Comparison of ENCODE assay signal across 23 mouse cellular contexts in the genomic region with DNA sequence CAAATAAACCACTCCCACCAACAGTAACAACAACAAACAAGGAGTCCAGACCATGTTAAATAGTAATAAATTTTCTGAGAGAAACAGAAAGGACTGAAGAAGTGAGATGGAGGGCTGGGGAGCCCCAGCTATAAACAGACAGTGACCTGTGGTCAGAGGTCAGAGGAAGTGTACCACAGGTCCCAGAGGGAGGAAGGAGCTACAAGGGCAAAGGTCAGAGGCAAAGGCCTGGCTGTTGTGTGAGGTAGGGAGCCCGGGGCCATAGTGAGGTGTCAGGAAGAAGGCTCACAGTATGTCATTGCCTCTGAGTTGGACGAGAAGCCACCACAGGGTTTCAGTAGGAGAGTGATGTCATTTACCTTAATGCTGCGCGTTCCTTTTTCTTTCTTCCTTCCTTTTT. TPM values are rescaled to one million over a fixed set of nuclear protein-coding genes. Genes with fewer than 3 reads are reported as not detected.
DNase-seq lines count a peak whose midpoint lies in the region; ATAC-seq and TF ChIP-seq lines count a peak whose summit lies in the region.
"Had no signal": no experiment of that assay in that cellular context is flagged by ENCODE, and none has a peak within 500 bp of the region (broad histone marks: within the 10 kb centered on the region; RNA-seq: fewer than 3 reads in every experiment).

No protein-coding gene starts in this region.

- no peaks in the 10 kb centered on the region for H3K36me3 ChIP-seq in spleen, adult 2 months (ENCODE audit: control insufficient read depth, insufficient read depth, low read length)
- no peaks in the 10 kb centered on the region for H3K36me3 ChIP-seq in intestine, embryonic 16.5 days (ENCODE audit: control insufficient read depth, insufficient read depth, low read length)
- H3K36me3 ChIP-seq: embryonic facial prominence, embryonic 15.5 days; hindbrain, embryonic 13.5 days; midbrain, embryonic 12.5 days; neural tube, embryonic 15.5 days had no signal

- TF ChIP-seq POLR2A in spleen, adult 2 months (IDR thresholded peaks at IDR 0.05; ENCODE audit: low read depth, low read length), result no peak

- H3K4me3 ChIP-seq in spleen, adult 2 months (ENCODE audit: extremely low read depth, insufficient read depth, insufficient read length), result no peak overlapping the region
- no peak overlapping the region for H3K4me3 ChIP-seq in intestine, embryonic 16.5 days (ENCODE audit: low read length)
- H3K4me3 ChIP-seq: embryonic facial prominence, embryonic 15.5 days; hindbrain, embryonic 13.5 days; midbrain, embryonic 12.5 days; neural tube, embryonic 15.5 days had no signal

- H3K9ac ChIP-seq in intestine, embryonic 16.5 days (ENCODE audit: low read depth, low read length), result no peak overlapping the region
- H3K9ac ChIP-seq: embryonic facial prominence, embryonic 15.5 days; hindbrain, embryonic 13.5 days; midbrain, embryonic 12.5 days; neural tube, embryonic 15.5 days had no signal

- WGBS in spleen, adult 2 months, result 10% methylated on average over 4 of the region's 4 CpGs
- 41% methylated on average over 4 of the region's 4 CpGs for WGBS in intestine, embryonic 16.5 days

- peak; percentile 75 for ATAC-seq in intestine, embryonic 16.5 days

- H3K4me2 ChIP-seq in intestine, embryonic 16.5 days (ENCODE audit: low read depth, low read length), result no peak overlapping the region
- H3K4me2 ChIP-seq: embryonic facial prominence, embryonic 15.5 days; hindbrain, embryonic 13.5 days; midbrain, embryonic 12.5 days; neural tube, embryonic 15.5 days had no signal

- DNase-seq in kidney, postnatal 25 days, result peak; percentile 35 to 61
- no peak for DNase-seq in kidney, adult 11 months
- DNase-seq in spleen, adult 2 months (ENCODE audit: low read depth in 1 of 2, low spot score in 2 of 2), result no peak
- no peak for DNase-seq in spleen, adult 12 weeks (ENCODE audit: low spot score)
- DNase-seq in right cerebral cortex, postnatal 14 days, result no peak
- DNase-seq in left cerebral cortex, adult 11 months (ENCODE audit: low spot score), result no peak
- no peak for DNase-seq in layer of hippocampus, adult 9-10 months (ENCODE audit: low spot score)
- DNase-seq: adrenal gland, postnatal 25 days; cerebellum, adult 2 months; gastrocnemius, postnatal 25 days; layer of hippocampus, adult 9-11 months; right cerebral cortex, postnatal 4 days had no signal

- no peak for TF ChIP-seq CTCF in spleen, adult 2 months (IDR thresholded peaks at IDR 0.05; ENCODE audit: extremely low read depth, insufficient read depth, insufficient read length, insufficient replicate concordance)

- H3K9me3 ChIP-seq in intestine, embryonic 16.5 days (ENCODE audit: control insufficient read depth, low read length), result no peaks in the 10 kb centered on the region
- H3K9me3 ChIP-seq: embryonic facial prominence, embryonic 15.5 days; hindbrain, embryonic 13.5 days; midbrain, embryonic 12.5 days; neural tube, embryonic 15.5 days had no signal

- H3K27me3 ChIP-seq in spleen, adult 2 months (ENCODE audit: control insufficient read depth, insufficient read depth, low read length), result no peaks in the 10 kb centered on the region
- H3K27me3 ChIP-seq in intestine, embryonic 16.5 days (replicated peaks; ENCODE audit: control insufficient read depth, insufficient read depth, low read length), result no peaks in the 10 kb centered on the region
- H3K27me3 ChIP-seq: embryonic facial prominence, embryonic 15.5 days; midbrain, embryonic 12.5 days; neural tube, embryonic 15.5 days had no signal

- no peaks in the 10 kb centered on the region for H3K4me1 ChIP-seq in spleen, adult 2 months (ENCODE audit: control insufficient read depth, insufficient read depth, insufficient read length)
- H3K4me1 ChIP-seq in intestine, embryonic 16.5 days (ENCODE audit: control insufficient read depth, insufficient read depth, low read length), result peaks cover 3% of the 10 kb centered on the region
- H3K4me1 ChIP-seq: embryonic facial prominence, embryonic 15.5 days; hindbrain, embryonic 13.5 days; midbrain, embryonic 12.5 days; neural tube, embryonic 15.5 days had no signal

- peak overlapping the region; percentile 31; the same call in 1 of the 2 replicates for H3K27ac ChIP-seq in spleen, adult 2 months (ENCODE audit: insufficient read depth, low read length)
- peak overlapping the region; percentile 52; the same call in 1 of the 2 replicates for H3K27ac ChIP-seq in intestine, embryonic 16.5 days (ENCODE audit: low read length)
- H3K27ac ChIP-seq: embryonic facial prominence, embryonic 15.5 days; hindbrain, embryonic 13.5 days; midbrain, embryonic 12.5 days; neural tube, embryonic 15.5 days had no signal

RNA-seq across cellular contexts. Expression of gene Prss30, which starts 2.5 kb away (rescaled TPM):
- 10.8 and 13.6 TPM in 2 replicates for polyA plus RNA-seq in spleen, adult 2 months (2012; rRNA removed)
- 3.2 and 4.3 TPM in 2 replicates for polyA plus RNA-seq in intestine, embryonic 16.5 days (2015; fragmentation: Nextera tagmentation; extraction: Ambion mirVana)
- polyA plus RNA-seq: embryonic facial prominence, embryonic 15.5 days; forebrain, embryonic 11.5 days; heart, postnatal 0 days; hindbrain, embryonic 13.5 days; lung, embryonic 16.5 days; midbrain, embryonic 12.5 days; neural tube, embryonic 15.5 days had no signal

RNA-seq across cellular contexts. Expression of gene Prss22, which starts 15.0 kb away (rescaled TPM):
- 0.06 TPM in 1 of 2 replicates, not detected in the other for polyA plus RNA-seq in spleen, adult 2 months (2012; rRNA removed)
- 0.13 and 0.26 TPM in 2 replicates for polyA plus RNA-seq in intestine, embryonic 16.5 days (2015; fragmentation: Nextera tagmentation; extraction: Ambion mirVana)
- polyA plus RNA-seq: cerebellum, adult 2 months; forebrain, embryonic 11.5 days; heart, postnatal 0 days; hindbrain, embryonic 13.5 days; midbrain, embryonic 12.5 days; neural tube, embryonic 15.5 days had no signal

RNA-seq across cellular contexts. Expression of gene Sbpl, which starts 27.8 kb away (rescaled TPM):
- polyA plus RNA-seq in spleen, adult 2 months (2012; rRNA removed), result not detected in 2 replicates
- polyA plus RNA-seq in intestine, embryonic 16.5 days (2015; fragmentation: Nextera tagmentation; extraction: Ambion mirVana), result not detected in 2 replicates
- polyA plus RNA-seq: C2C12; cerebellum, adult 2 months; embryonic facial prominence, embryonic 15.5 days; forebrain, embryonic 11.5 days; heart, postnatal 0 days; hindbrain, embryonic 13.5 days; kidney, embryonic 14.5 days; limb, embryonic 14.5 days; lung, embryonic 16.5 days; midbrain, embryonic 12.5 days; neural tube, embryonic 15.5 days had no signal

RNA-seq across cellular contexts. Expression of gene Sbp, which starts 41.4 kb away (rescaled TPM):
- polyA plus RNA-seq in spleen, adult 2 months (2012; rRNA removed), result not detected in 2 replicates
- polyA plus RNA-seq in intestine, embryonic 16.5 days (2015; fragmentation: Nextera tagmentation; extraction: Ambion mirVana), result not detected in 2 replicates
- polyA plus RNA-seq: C2C12; cerebellum, adult 2 months; embryonic facial prominence, embryonic 15.5 days; forebrain, embryonic 11.5 days; heart, postnatal 0 days; hindbrain, embryonic 13.5 days; kidney, embryonic 14.5 days; limb, embryonic 14.5 days; lung, embryonic 16.5 days; midbrain, embryonic 12.5 days; neural tube, embryonic 15.5 days had no signal

RNA-seq across cellular contexts. Expression of gene Prss27, which starts 55.0 kb away (rescaled TPM):
- polyA plus RNA-seq in spleen, adult 2 months (2012; rRNA removed), result 0.07 TPM in 1 of 2 replicates, not detected in the other
- polyA plus RNA-seq in intestine, embryonic 16.5 days (2015; fragmentation: Nextera tagmentation; extraction: Ambion mirVana), result 0.11 and 0.17 TPM in 2 replicates
- polyA plus RNA-seq: cerebellum, adult 2 months; heart, postnatal 0 days; kidney, embryonic 14.5 days had no signal

Comparison
In these comparisons a context has a peak if more than half of its experiments do, and no peak if none do; other contexts are left out.
1. DNase-seq: peak in kidney, postnatal 25 days (2 of 2); none in kidney, adult 11 months (single experiment), spleen, adult 2 months (0 of 2), spleen, adult 12 weeks (single experiment), right cerebral cortex, postnatal 14 days (single experiment), left cerebral cortex, adult 11 months (single experiment) and layer of hippocampus, adult 9-10 months (single experiment).